Mouse (Mus musculus) CH12.LX (cell line): ENCODE results near the gene Podxl2.

ENCODE experiments used
- CTCF ChIP-seq, 2 experiments: IDR thresholded peaks in 1 of 2; conservative IDR thresholded peaks in 1 of 2; 2 replicates each; pipeline ENCODE4 v1.5.1; 2011 to 2012; ENCODE audit warnings: low read depth in 2 of 2, low read length in 2 of 2, improper control_type of control experiment in 1 of 2, inconsistent platforms in 1 of 2, mild to moderate bottlenecking in 1 of 2, moderate library complexity in 1 of 2
- MAFK ChIP-seq: IDR thresholded peaks from 2 replicates; pipeline ENCODE4 v1.6.1; 2011; ENCODE audit warnings: low read length, improper control_type of control experiment; ENCODE audit not compliant: insufficient replicate concordance
- MAX ChIP-seq: IDR thresholded peaks from 2 replicates; pipeline ENCODE4 v1.6.1; 2011; ENCODE audit warnings: low read length, improper control_type of control experiment
- MAZ ChIP-seq: IDR thresholded peaks from 2 replicates; pipeline ENCODE4 v1.6.1; 2012; ENCODE audit warnings: low read depth, mild to moderate bottlenecking, inconsistent platforms, low read length, improper control_type of control experiment, moderate library complexity
- USF1 ChIP-seq: IDR thresholded peaks from 2 replicates; pipeline ENCODE4 v1.6.1; 2014; ENCODE audit warnings: low read depth, mild to moderate bottlenecking, inconsistent platforms, low read length, improper control_type of control experiment

GRCm38 (mm10) chr6:88820853-88821252, 54.0 kb downstream of the Podxl2 start:
- TF ChIP-seq MAX: no peak
- no peak for TF ChIP-seq MAFK
- no peak for TF ChIP-seq CTCF (conservative IDR thresholded peaks at IDR 0.05 in 1 of 2, IDR thresholded peaks at IDR 0.05 in 1 of 2; ENCODE audit: low read depth in 2 of 2, low read length in 2 of 2)
- TF ChIP-seq MAZ: no peak
- TF ChIP-seq USF1: no peak
